Mouse (Mus musculus): ENCODE results near the gene Mpp1. TPM values are rescaled to one million over a fixed set of nuclear protein-coding genes. Genes with fewer than 3 reads are reported as not detected.

The Mpp1 gene
- polyA plus RNA-seq, 2 experiments: 63.9 to 97.8 TPM

- peak overlapping the region; percentile 92 for H3K27ac ChIP-seq
- peaks cover 11% of the 10 kb centered on the region for H3K36me3 ChIP-seq (replicated peaks; ENCODE audit: control insufficient read depth, insufficient read depth, low read depth)
- H3K9ac ChIP-seq (replicated peaks): peak overlapping the region; percentile 83
- TF ChIP-seq CTCF (IDR thresholded peaks at IDR 0.05; ENCODE audit: low read depth): no peak
- TF ChIP-seq EP300 (IDR thresholded peaks at IDR 0.05; ENCODE audit: low read depth): no peak
- DNase-seq (ENCODE audit: low read depth in 3 of 3, low spot score in 3 of 3) (peak; percentile 50 to 61 (median 58)), ATAC-seq (ENCODE audit: insufficient read depth) (peak; percentile 17; the same call in 1 of the 2 replicates)
- WGBS (ENCODE audit: insufficient replicate concordance): 2% methylated on average over 2 of the region's 2 CpGs
- peak overlapping the region; percentile 77 for H3K4me2 ChIP-seq (ENCODE audit: low read depth)
- H3K27me3 ChIP-seq (ENCODE audit: control insufficient read depth, insufficient read depth, low read length): no peaks in the 10 kb centered on the region
- no peaks in the 10 kb centered on the region for H3K9me3 ChIP-seq (ENCODE audit: control insufficient read depth, low read length)
- peaks cover 6 to 11% of the 10 kb centered on the region in 2 experiments; a peak in 3 of 4 replicates for H3K4me1 ChIP-seq (replicated peaks; ENCODE audit: control insufficient read depth in 2 of 2, insufficient read depth in 2 of 2, low read length in 1 of 2)
- H3K4me3 ChIP-seq (ENCODE audit: insufficient read depth in 1 of 2, low read depth in 2 of 2, low read length in 2 of 2): peak overlapping the region; percentile 78 to 85
Measured at GRCm38 (mm10) chrX:75129474-75129873, 1.3 kb downstream of the Mpp1 start.

GRCm38 (mm10) chrX:75128333-75128980 is 2.4 kb downstream of the Mpp1 start:
- H3K9ac ChIP-seq (replicated peaks): peak overlapping the region; percentile 83

GRCm38 (mm10) chrX:75126893-75127292 is 3.9 kb downstream of the Mpp1 start:
- Histone ChIP-seq H3K9me3 (ENCODE audit: control insufficient read depth, low read length) (no peaks in the 10 kb centered on the region), H3K27me3 (ENCODE audit: control insufficient read depth, insufficient read depth, low read length) (no peaks in the 10 kb centered on the region), H3K36me3 (replicated peaks; ENCODE audit: control insufficient read depth, insufficient read depth, low read depth) (peaks cover 21% of the 10 kb centered on the region), H3K4me2 (ENCODE audit: low read depth) (peak overlapping the region; percentile 77), H3K9ac (replicated peaks) (no peak overlapping the region), H3K27ac (no peak overlapping the region), H3K4me3 (ENCODE audit: insufficient read depth in 1 of 2, low read depth in 2 of 2, low read length in 2 of 2) (no peak overlapping the region), H3K4me1 (replicated peaks; ENCODE audit: control insufficient read depth in 2 of 2, insufficient read depth in 2 of 2, low read length in 1 of 2) (peaks cover 6 to 11% of the 10 kb centered on the region in 2 experiments; a peak in 3 of 4 replicates)
- ATAC-seq (ENCODE audit: insufficient read depth): no peak
- DNase-seq (ENCODE audit: low read depth in 3 of 3, low spot score in 3 of 3): no peak
- TF ChIP-seq CTCF (IDR thresholded peaks at IDR 0.05; ENCODE audit: low read depth) (no peak), EP300 (IDR thresholded peaks at IDR 0.05; ENCODE audit: low read depth) (no peak)

More at GRCm38 (mm10) chrX:75128333-75128980, 2.4 kb downstream of the Mpp1 start:
- H3K27ac ChIP-seq: peak overlapping the region; percentile 63
- H3K4me1 ChIP-seq (replicated peaks; ENCODE audit: control insufficient read depth in 2 of 2, insufficient read depth in 2 of 2, low read length in 1 of 2): peaks cover 6 to 11% of the 10 kb centered on the region in 2 experiments; a peak in 3 of 4 replicates
- TF ChIP-seq EP300 (IDR thresholded peaks at IDR 0.05; ENCODE audit: low read depth) (no peak), CTCF (IDR thresholded peaks at IDR 0.05; ENCODE audit: low read depth) (no peak)
- no peaks in the 10 kb centered on the region for H3K27me3 ChIP-seq (ENCODE audit: control insufficient read depth, insufficient read depth, low read length)
- peak overlapping the region; percentile 77 for H3K4me2 ChIP-seq (ENCODE audit: low read depth)
- peaks cover 15% of the 10 kb centered on the region for H3K36me3 ChIP-seq (replicated peaks; ENCODE audit: control insufficient read depth, insufficient read depth, low read depth)
- DNase-seq (ENCODE audit: low read depth in 3 of 3, low spot score in 3 of 3) (no peak), ATAC-seq (ENCODE audit: insufficient read depth) (no peak)
- peak overlapping the region; percentile 78 to 85 for H3K4me3 ChIP-seq (ENCODE audit: insufficient read depth in 1 of 2, low read depth in 2 of 2, low read length in 2 of 2)
- H3K9me3 ChIP-seq (ENCODE audit: control insufficient read depth, low read length): no peaks in the 10 kb centered on the region

GRCm38 (mm10) chrX:75125606-75126005 is 5.2 kb downstream of the Mpp1 start:
- no peak for DNase-seq (ENCODE audit: low read depth in 3 of 3, low spot score in 3 of 3)

GRCm38 (mm10) chrX:75115550-75115949 is 15.3 kb downstream of the Mpp1 start:
- Histone ChIP-seq H3K36me3 (replicated peaks; ENCODE audit: control insufficient read depth, insufficient read depth, low read depth) (peaks cover 53% of the 10 kb centered on the region), H3K9ac (replicated peaks) (peak overlapping the region; percentile 45), H3K27ac (peak overlapping the region; percentile 77), H3K4me2 (ENCODE audit: low read depth) (peak overlapping the region; percentile 54), H3K4me1 (replicated peaks; ENCODE audit: control insufficient read depth in 2 of 2, insufficient read depth in 2 of 2, low read length in 1 of 2) (peaks cover 17 to 20% of the 10 kb centered on the region in 2 experiments), H3K9me3 (ENCODE audit: control insufficient read depth, low read length) (no peaks in the 10 kb centered on the region), H3K4me3 (ENCODE audit: insufficient read depth in 1 of 2, low read depth in 2 of 2, low read length in 2 of 2) (no peak overlapping the region), H3K27me3 (ENCODE audit: control insufficient read depth, insufficient read depth, low read length) (no peaks in the 10 kb centered on the region)
- DNase-seq (ENCODE audit: low read depth in 3 of 3, low spot score in 3 of 3): peak; percentile 47 to 65 (median 63)
- no peak for TF ChIP-seq CTCF (IDR thresholded peaks at IDR 0.05; ENCODE audit: low read depth)
- TF ChIP-seq EP300 (IDR thresholded peaks at IDR 0.05; ENCODE audit: low read depth): peak; percentile 85
- ATAC-seq (ENCODE audit: insufficient read depth): peak; percentile 94

More at GRCm38 (mm10) chrX:75125606-75126005, 5.2 kb downstream of the Mpp1 start:
- no peak for ATAC-seq (ENCODE audit: insufficient read depth)
- peaks cover 6 to 10% of the 10 kb centered on the region in 2 experiments; a peak in 3 of 4 replicates for H3K4me1 ChIP-seq (replicated peaks; ENCODE audit: control insufficient read depth in 2 of 2, insufficient read depth in 2 of 2, low read length in 1 of 2)
- H3K4me2 ChIP-seq (ENCODE audit: low read depth): no peak overlapping the region
- 72% methylated on average over 3 of the region's 3 CpGs for WGBS (ENCODE audit: insufficient replicate concordance)
- no peak overlapping the region for H3K27ac ChIP-seq
- TF ChIP-seq CTCF (IDR thresholded peaks at IDR 0.05; ENCODE audit: low read depth): no peak
- H3K9ac ChIP-seq (replicated peaks): no peak overlapping the region
- no peaks in the 10 kb centered on the region for H3K27me3 ChIP-seq (ENCODE audit: control insufficient read depth, insufficient read depth, low read length)
- H3K9me3 ChIP-seq (ENCODE audit: control insufficient read depth, low read length): no peaks in the 10 kb centered on the region
- peaks cover 31% of the 10 kb centered on the region for H3K36me3 ChIP-seq (replicated peaks; ENCODE audit: control insufficient read depth, insufficient read depth, low read depth)
- H3K4me3 ChIP-seq (ENCODE audit: insufficient read depth in 1 of 2, low read depth in 2 of 2, low read length in 2 of 2): no peak overlapping the region

Data from liver, embryonic 14.5 days (tissue).